Mouse (Mus musculus) forebrain, embryonic 10.5 days (tissue): ENCODE results near the gene Rbfox3. TPM values are rescaled to one million over a fixed set of nuclear protein-coding genes. Genes with fewer than 3 reads are reported as not detected.

Source experiments
- DNase-seq: peaks from one replicate; pipeline ENCODE4 v3.0.0-alpha.2; 2017; ENCODE audit warnings: low spot score; ENCODE audit errors: extremely low spot score
- H3K27ac ChIP-seq: fragments of 300-500 bp; sonication (generic); 2 replicates; pipeline ENCODE4 v1.5.1; 2016; ENCODE audit warnings: mild to moderate bottlenecking
- H3K27me3 ChIP-seq: fragments of 300-500 bp; sonication (generic); 2 replicates; pipeline ENCODE4 v1.6.1; 2016; ENCODE audit warnings: mild to moderate bottlenecking; ENCODE audit not compliant: poor library complexity, severe bottlenecking
- H3K36me3 ChIP-seq: fragments of 300-500 bp; sonication (generic); replicated peaks from 2 replicates; pipeline ENCODE4 v1.6.1; 2016; ENCODE audit warnings: mild to moderate bottlenecking, moderate library complexity
- H3K4me1 ChIP-seq: fragments of 300-500 bp; sonication (generic); 2 replicates; pipeline ENCODE4 v1.6.1; 2016
- H3K4me3 ChIP-seq: fragments of 300-500 bp; sonication (generic); 2 replicates; pipeline ENCODE4 v1.5.1; 2016; ENCODE audit warnings: mild to moderate bottlenecking, moderate library complexity
- H3K9me3 ChIP-seq: fragments of 300-500 bp; sonication (generic); 2 replicates; pipeline ENCODE4 v1.6.1; 2016; ENCODE audit warnings: mild to moderate bottlenecking, moderate library complexity
- WGBS: fragments of 180-500 bp; shearing (Covaris S2); methylation state at CpG from one replicate; pipeline ENCODE4 v1.1.7; 2016; 5-methylcytosine and 5-hydroxymethylcytosine counted together
- polyA plus RNA-seq: library from polyadenylated mRNA; unstranded; fragments of >200 nt; fragmentation: Nextera tagmentation; extraction: Ambion mirVana; gene quantifications from 2 replicates; pipeline ENCODE4 v1.2.1, GENCODE M21; 2016

Gene Rbfox3
- polyA plus RNA-seq, 1 experiment from 2014 or later: 2.6 TPM

- no peak for DNase-seq
- Histone ChIP-seq H3K36me3 (no peaks in the 10 kb centered on the region), H3K27ac (no peak overlapping the region), H3K4me3 (no peak overlapping the region), H3K27me3 (peaks cover 45% of the 10 kb centered on the region), H3K4me1 (peaks cover 16% of the 10 kb centered on the region), H3K9me3 (no peaks in the 10 kb centered on the region)
- WGBS: 82% methylated on average over 2 of the region's 2 CpGs
Observed at GRCm38 (mm10) chr11:118605570-118605969, 305.8 kb downstream of the Rbfox3 start.

GRCm38 (mm10) chr11:118604206-118604605, 307.2 kb downstream of the Rbfox3 start:
- peaks cover 12% of the 10 kb centered on the region for H3K4me1 ChIP-seq
- no peak overlapping the region for H3K27ac ChIP-seq
- 75% methylated on average over 6 of the region's 6 CpGs for WGBS
- DNase-seq: no peak
- H3K9me3 ChIP-seq: no peaks in the 10 kb centered on the region
- H3K4me3 ChIP-seq: no peak overlapping the region
- peaks cover 40% of the 10 kb centered on the region for H3K27me3 ChIP-seq
- no peaks in the 10 kb centered on the region for H3K36me3 ChIP-seq

GRCm38 (mm10) chr11:118603126-118603525, 308.3 kb downstream of the Rbfox3 start:
- 4% methylated on average over 10 of the region's 10 CpGs for WGBS
- H3K27ac ChIP-seq: no peak overlapping the region
- DNase-seq: peak; percentile 57
- H3K9me3 ChIP-seq: no peaks in the 10 kb centered on the region
- H3K36me3 ChIP-seq: no peaks in the 10 kb centered on the region
- no peak overlapping the region for H3K4me3 ChIP-seq
- peaks cover 10% of the 10 kb centered on the region for H3K4me1 ChIP-seq
- H3K27me3 ChIP-seq: peaks cover 33% of the 10 kb centered on the region

DNA sequence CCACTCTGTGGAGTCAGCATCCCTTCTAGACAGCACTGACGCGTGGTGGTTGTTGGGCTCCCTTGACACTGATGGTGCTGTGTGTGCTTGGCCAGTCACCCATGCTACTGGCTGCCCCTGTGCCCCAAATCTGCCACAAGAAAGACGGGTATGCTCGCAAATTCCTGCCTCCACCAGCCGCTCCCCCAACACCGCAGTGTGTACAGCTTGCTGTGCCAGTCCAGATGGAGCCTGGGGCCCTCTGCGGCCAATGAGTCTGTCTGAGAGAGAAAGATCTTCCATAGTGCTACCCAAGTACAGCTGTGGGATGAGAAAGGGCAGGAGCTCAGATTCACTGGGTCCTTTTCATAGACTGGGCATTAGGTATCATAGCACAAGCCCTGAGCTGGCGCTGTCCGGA, 309.9 kb downstream of the Rbfox3 start:
- DNase-seq: no peak
- Histone ChIP-seq H3K4me3 (no peak overlapping the region), H3K36me3 (no peaks in the 10 kb centered on the region), H3K4me1 (peaks cover 10% of the 10 kb centered on the region), H3K27ac (no peak overlapping the region), H3K9me3 (no peaks in the 10 kb centered on the region), H3K27me3 (peaks cover 33% of the 10 kb centered on the region)
- WGBS: 64% methylated on average over 9 of the region's 9 CpGs

DNA sequence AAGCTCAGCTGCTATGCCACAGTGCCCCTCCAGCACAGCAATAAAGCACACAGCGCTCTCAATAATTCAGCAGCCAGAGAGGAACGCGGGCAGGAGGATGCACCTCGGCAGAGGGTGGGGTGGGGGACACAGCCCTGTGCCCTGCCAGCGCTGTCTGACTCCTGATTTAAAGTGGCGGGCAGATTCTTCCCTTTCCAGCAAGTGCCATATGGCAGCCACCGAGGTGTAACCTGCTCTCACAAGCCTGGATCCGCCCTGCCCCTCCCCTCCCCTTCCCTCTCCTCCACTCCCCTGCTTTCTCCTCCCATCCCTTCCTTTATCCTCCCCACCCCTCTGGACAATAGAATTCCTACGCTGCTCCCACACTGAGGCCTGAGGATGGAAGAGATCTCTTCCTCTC, 311.2 kb downstream of the Rbfox3 start:
- H3K4me1 ChIP-seq: peaks cover 10% of the 10 kb centered on the region
- H3K27ac ChIP-seq: no peak overlapping the region
- no peaks in the 10 kb centered on the region for H3K36me3 ChIP-seq
- 7% methylated on average over 9 of the region's 9 CpGs for WGBS
- no peaks in the 10 kb centered on the region for H3K9me3 ChIP-seq
- H3K4me3 ChIP-seq: no peak overlapping the region
- DNase-seq: no peak
- peaks cover 33% of the 10 kb centered on the region for H3K27me3 ChIP-seq

- Histone ChIP-seq H3K36me3 (no peaks in the 10 kb centered on the region), H3K4me3 (no peak overlapping the region), H3K4me1 (peaks cover 10% of the 10 kb centered on the region), H3K27ac (no peak overlapping the region), H3K27me3 (peaks cover 32% of the 10 kb centered on the region), H3K9me3 (no peaks in the 10 kb centered on the region)
- WGBS: 74% methylated on average over 5 of the region's 5 CpGs
- no peak for DNase-seq
Observed at GRCm38 (mm10) chr11:118598726-118599125, 312.7 kb downstream of the Rbfox3 start.

DNA sequence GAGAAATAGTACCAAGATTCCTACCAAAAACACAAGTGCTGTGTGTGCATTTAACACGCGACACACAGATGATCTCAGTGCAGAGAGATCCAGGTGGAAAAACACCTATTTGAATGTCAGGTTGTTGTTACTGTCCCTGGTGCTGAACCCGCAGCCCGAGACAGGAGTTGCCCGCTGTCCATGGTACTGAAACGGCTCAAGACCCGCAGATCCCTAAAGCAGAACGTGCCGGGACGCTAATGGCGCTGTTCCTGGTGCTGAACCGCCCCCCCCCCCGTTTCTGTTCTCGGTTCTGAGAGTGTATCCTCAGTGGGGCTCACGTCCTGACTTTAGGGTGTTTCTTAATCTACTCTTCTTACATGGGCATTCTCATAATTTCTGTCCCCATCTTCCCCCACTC, 326.6 kb downstream of the Rbfox3 start:
- no peaks in the 10 kb centered on the region for H3K9me3 ChIP-seq
- no peak overlapping the region for H3K27ac ChIP-seq
- WGBS: 7% methylated on average over 15 of the region's 15 CpGs
- no peaks in the 10 kb centered on the region for H3K36me3 ChIP-seq
- H3K27me3 ChIP-seq: no peaks in the 10 kb centered on the region
- DNase-seq: peak; percentile 86
- H3K4me3 ChIP-seq: no peak overlapping the region
- H3K4me1 ChIP-seq: no peaks in the 10 kb centered on the region

GRCm38 (mm10) chr11:118583989-118584388, 327.4 kb downstream of the Rbfox3 start:
- 86% methylated on average over 1 of the region's 1 CpGs for WGBS
- no peak for DNase-seq
- Histone ChIP-seq H3K27ac (no peak overlapping the region), H3K27me3 (no peaks in the 10 kb centered on the region), H3K36me3 (no peaks in the 10 kb centered on the region), H3K9me3 (no peaks in the 10 kb centered on the region), H3K4me3 (no peak overlapping the region), H3K4me1 (no peaks in the 10 kb centered on the region)

GRCm38 (mm10) chr11:118583573-118583972, 327.8 kb downstream of the Rbfox3 start:
- WGBS: 87% methylated on average over 8 of the region's 8 CpGs
- DNase-seq: no peak
- Histone ChIP-seq H3K4me3 (no peak overlapping the region), H3K27me3 (no peaks in the 10 kb centered on the region), H3K9me3 (no peaks in the 10 kb centered on the region), H3K27ac (no peak overlapping the region), H3K36me3 (no peaks in the 10 kb centered on the region), H3K4me1 (no peaks in the 10 kb centered on the region)

- no peak overlapping the region for H3K4me3 ChIP-seq
- H3K36me3 ChIP-seq: no peaks in the 10 kb centered on the region
- H3K4me1 ChIP-seq: 0 out of 2 replicates have a peak, but pooled peaks cover 7% of the 10 kb centered on the region
- H3K9me3 ChIP-seq: no peaks in the 10 kb centered on the region
- 62% methylated on average over 4 of the region's 4 CpGs for WGBS
- no peak for DNase-seq
- peaks cover 17% of the 10 kb centered on the region; the same call in 1 of the 2 replicates for H3K27me3 ChIP-seq
- H3K27ac ChIP-seq: no peak overlapping the region
Observed at GRCm38 (mm10) chr11:118581019-118581418, 330.4 kb downstream of the Rbfox3 start.

GRCm38 (mm10) chr11:118579622-118580021, 331.8 kb downstream of the Rbfox3 start:
- Histone ChIP-seq H3K4me3 (no peak overlapping the region), H3K9me3 (no peaks in the 10 kb centered on the region), H3K27me3 (peaks cover 28% of the 10 kb centered on the region; the same call in 1 of the 2 replicates), H3K4me1 (peaks cover 7% of the 10 kb centered on the region; the same call in 1 of the 2 replicates), H3K36me3 (no peaks in the 10 kb centered on the region), H3K27ac (no peak overlapping the region)
- 88% methylated on average over 8 of the region's 8 CpGs for WGBS
- no peak for DNase-seq

- peaks cover 51% of the 10 kb centered on the region for H3K27me3 ChIP-seq
- no peak overlapping the region for H3K4me3 ChIP-seq
- no peaks in the 10 kb centered on the region for H3K36me3 ChIP-seq
- 59% methylated on average over 15 of the region's 15 CpGs for WGBS
- DNase-seq: no peak
- no peak overlapping the region for H3K27ac ChIP-seq
- no peaks in the 10 kb centered on the region for H3K9me3 ChIP-seq
- peaks cover 15% of the 10 kb centered on the region for H3K4me1 ChIP-seq
Observed at GRCm38 (mm10) chr11:118577271-118577670, 334.1 kb downstream of the Rbfox3 start.

DNA sequence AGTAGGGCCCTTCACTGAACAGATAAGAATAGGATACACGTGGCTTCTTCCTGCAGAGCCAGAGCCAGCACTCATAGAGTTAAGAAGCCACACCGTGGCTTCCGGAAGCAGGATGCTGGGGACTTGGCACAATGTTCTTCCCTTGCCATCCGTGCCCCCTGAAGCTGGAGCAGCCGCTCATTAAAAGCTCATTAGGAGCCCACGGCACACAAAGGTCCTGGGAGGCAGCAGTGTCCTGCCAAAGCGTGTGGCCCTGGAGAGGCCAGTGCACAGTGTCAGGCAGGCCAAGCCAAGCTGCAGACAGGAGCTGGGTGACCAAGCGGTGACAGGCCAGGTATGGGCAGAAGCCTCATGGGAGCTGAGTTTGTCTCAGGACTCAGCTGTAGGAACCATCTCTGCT, 334.8 kb downstream of the Rbfox3 start:
- no peak for DNase-seq
- 65% methylated on average over 8 of the region's 8 CpGs for WGBS
- no peaks in the 10 kb centered on the region for H3K36me3 ChIP-seq
- no peak overlapping the region for H3K4me3 ChIP-seq
- no peak overlapping the region for H3K27ac ChIP-seq
- peaks cover 15% of the 10 kb centered on the region for H3K4me1 ChIP-seq
- H3K27me3 ChIP-seq: peaks cover 58% of the 10 kb centered on the region
- H3K9me3 ChIP-seq: no peaks in the 10 kb centered on the region

DNA sequence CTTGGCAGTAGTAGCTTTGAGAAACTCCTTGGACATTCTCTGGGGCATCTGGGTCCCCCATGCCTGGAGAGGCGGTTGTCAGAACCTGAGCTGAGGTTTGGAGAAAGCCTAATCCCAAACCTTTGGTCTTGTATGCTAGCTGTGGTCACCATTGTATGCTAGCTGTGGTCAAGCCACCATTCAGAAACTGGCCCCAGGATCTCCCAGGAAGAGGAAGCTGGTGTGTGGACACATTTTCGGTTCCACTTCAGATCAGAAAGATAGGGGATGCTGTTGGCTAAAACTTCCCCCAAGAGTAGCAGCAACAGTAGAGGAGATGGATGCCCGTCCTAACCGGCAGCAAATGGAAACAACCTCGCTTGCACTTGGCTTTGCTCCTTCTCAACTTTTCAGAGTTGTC, 337.0 kb downstream of the Rbfox3 start:
- no peak overlapping the region for H3K4me3 ChIP-seq
- H3K27me3 ChIP-seq: peaks cover 80% of the 10 kb centered on the region
- DNase-seq: no peak
- H3K27ac ChIP-seq: no peak overlapping the region
- 85% methylated on average over 5 of the region's 5 CpGs for WGBS
- H3K4me1 ChIP-seq: peaks cover 25% of the 10 kb centered on the region
- H3K9me3 ChIP-seq: no peaks in the 10 kb centered on the region
- H3K36me3 ChIP-seq: no peaks in the 10 kb centered on the region
